Mouse (Mus musculus) adrenal gland, adult 18-20 months (tissue): ENCODE measurements at regions not wholly inside any gene's neighbourhood (a gene's known extent, or its start where the extent isn't known, plus 50 kb on each side); places are given as distances from the start of the nearest gene placed in this dataset.
A peak's percentile ranks its signal among the peaks of the same experiment; 100 is the strongest.

Experiments
- DNase-seq, 2 experiments: peaks; one replicate each; pipeline ENCODE4 v3.0.0; 2021 to 2022; ENCODE audit warnings: low spot score in 2 of 2

DNA sequence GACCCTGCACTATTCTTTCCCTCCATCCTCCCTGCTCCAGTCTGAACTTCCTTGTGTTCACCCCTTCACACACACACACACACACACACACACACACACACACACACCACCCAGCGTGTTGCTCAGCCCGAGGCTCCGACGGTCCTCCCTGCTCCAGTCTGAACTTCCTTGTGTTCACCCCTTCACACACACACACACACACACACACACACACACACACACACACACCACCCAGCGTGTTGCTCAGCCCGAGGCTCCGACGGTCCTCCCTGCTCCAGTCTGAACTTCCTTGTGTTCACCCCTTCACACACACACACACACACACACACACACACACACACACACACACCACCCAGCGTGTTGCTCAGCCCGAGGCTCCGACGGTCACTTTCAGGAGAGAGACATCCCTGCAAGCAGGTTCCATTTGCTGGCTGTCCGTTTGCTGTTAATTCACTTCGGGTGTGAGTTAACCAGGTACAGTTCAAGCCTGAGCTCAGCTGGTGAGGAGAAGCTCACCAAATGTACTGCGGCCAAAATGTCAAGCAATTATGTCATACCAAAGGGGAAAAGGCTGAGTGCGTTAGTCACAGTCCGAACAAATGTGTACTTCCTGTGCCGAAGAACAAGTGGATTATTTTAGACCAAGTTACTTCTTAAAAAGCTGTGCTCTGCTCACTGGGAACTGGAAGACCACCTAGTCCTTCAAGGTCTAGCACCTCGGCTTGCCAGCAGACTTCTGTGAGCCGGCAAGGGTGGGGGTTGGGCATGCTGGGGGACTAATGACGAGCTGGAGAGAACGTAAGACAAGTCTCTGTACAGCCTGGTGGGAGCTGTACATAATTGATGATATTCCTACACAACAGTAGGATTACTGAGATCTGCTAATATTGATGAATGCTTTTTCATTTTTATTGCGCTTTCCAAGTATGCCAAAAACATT, 52.0 kb upstream of the Wwc2 start:
- peak in 1 of 2 experiments; percentile 19 for DNase-seq

- DNase-seq: no peak
Measured at GRCm38 (mm10) chr8:48047385-48047784, 51.5 kb upstream of the Dctd start.
